Mouse (Mus musculus) cerebellum, adult 8-10 months (tissue): ENCODE measurements at regions not wholly inside any gene's neighbourhood (a gene's known extent, or its start where the extent isn't known, plus 50 kb on each side); places are given as distances from the start of the nearest gene placed in this dataset.

Source experiments
- DNase-seq: peaks from one replicate; pipeline ENCODE4 v3.0.0; 2022

- no peak for DNase-seq
Measured at GRCm38 (mm10) chr19:26484322-26484721, 120.5 kb upstream of the Smarca2 start.

GRCm38 (mm10) chr19:26492806-26493205 lies 112.0 kb upstream of the Smarca2 start:
- DNase-seq: no peak

GRCm38 (mm10) chr19:26501064-26501463 lies 103.8 kb upstream of the Smarca2 start:
- DNase-seq: no peak

- DNase-seq: no peak
Measured at GRCm38 (mm10) chr19:26504027-26504426, 100.8 kb upstream of the Smarca2 start.

- DNase-seq: no peak
Measured at GRCm38 (mm10) chr19:26506802-26507201, 98.0 kb upstream of the Smarca2 start.

GRCm38 (mm10) chr19:26507986-26508385 lies 96.9 kb upstream of the Smarca2 start:
- DNase-seq: no peak

- DNase-seq: no peak
Measured at GRCm38 (mm10) chr19:26508616-26509015, 96.2 kb upstream of the Smarca2 start.

GRCm38 (mm10) chr19:26509240-26509639 lies 95.6 kb upstream of the Smarca2 start:
- no peak for DNase-seq

- DNase-seq: no peak
Measured at GRCm38 (mm10) chr19:26510185-26510584, 94.7 kb upstream of the Smarca2 start.

- DNase-seq: no peak
Measured at GRCm38 (mm10) chr19:26510887-26511286, 94.0 kb upstream of the Smarca2 start.

- no peak for DNase-seq
Measured at GRCm38 (mm10) chr19:26511756-26512155, 93.1 kb upstream of the Smarca2 start.

- no peak for DNase-seq
Measured at GRCm38 (mm10) chr19:26524583-26524982, 80.3 kb upstream of the Smarca2 start.

- no peak for DNase-seq
Measured at GRCm38 (mm10) chr19:26531390-26531789, 73.5 kb upstream of the Smarca2 start.

- no peak for DNase-seq
Measured at GRCm38 (mm10) chr19:26532509-26532908, 72.3 kb upstream of the Smarca2 start.

GRCm38 (mm10) chr19:26545671-26546070 lies 59.2 kb upstream of the Smarca2 start:
- no peak for DNase-seq

GRCm38 (mm10) chr19:26547522-26547921 lies 57.3 kb upstream of the Smarca2 start:
- DNase-seq: no peak

- DNase-seq: no peak
Measured at GRCm38 (mm10) chr19:26548562-26549270, 56.1 kb upstream of the Smarca2 start.

- no peak for DNase-seq
Measured at GRCm38 (mm10) chr19:26550299-26550698, 54.6 kb upstream of the Smarca2 start.
